Mouse (Mus musculus) T-helper 17 cell (primary cell): ENCODE results near the gene Zgpat.

Experiments
- in situ Hi-C, 2 experiments: fragments of 300-600 bp; cut with MboI, MseI; formaldehyde crosslinking; loops; 1 replicate in 1 of 2; 2 replicates in 1 of 2; pipeline ENCODE4 v1.15.1; 2025; ENCODE audit warnings: high pct_unique_total_duplicates in 2 of 2

Gene Zgpat

DNA sequence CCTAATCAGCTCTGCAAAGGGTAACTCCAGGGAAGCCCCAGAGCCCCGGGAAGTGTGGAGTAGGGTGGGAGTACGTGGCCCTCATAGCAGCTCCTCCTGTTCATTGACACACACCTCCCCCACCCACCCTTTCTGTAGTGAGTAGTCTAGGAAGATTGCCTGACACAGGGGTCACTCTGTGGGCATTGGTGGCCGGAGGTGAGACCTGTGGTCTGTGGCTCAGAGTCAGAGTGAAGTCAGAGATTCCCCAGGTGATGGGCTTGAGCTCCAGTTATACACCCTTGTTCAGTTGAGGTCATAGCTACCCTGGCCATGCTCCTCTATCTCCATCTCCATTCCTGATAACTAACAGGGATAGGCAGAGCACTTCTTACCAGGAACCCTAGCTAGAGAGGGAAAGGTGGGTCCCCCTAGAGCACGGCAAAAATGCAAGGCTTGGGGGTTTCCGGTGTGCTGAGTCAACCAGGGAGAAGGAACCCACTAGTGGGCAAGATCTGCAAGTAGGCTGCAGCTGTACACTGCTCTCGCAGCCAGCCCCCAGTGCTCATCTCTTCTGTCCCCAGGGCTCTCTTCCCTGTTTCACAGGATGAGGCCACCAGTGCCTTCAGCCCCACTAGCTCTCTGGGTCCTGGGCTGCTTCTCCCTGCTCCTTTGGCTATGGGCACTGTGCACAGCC lies 17.0 kb downstream of the Zgpat start:
- in situ Hi-C loops, result loop anchor here in 1 of 2 experiments (5.0 kb wide), 1 partner anchor 201 kb away; the partner anchor contains the start of gene Uckl1

DNA sequence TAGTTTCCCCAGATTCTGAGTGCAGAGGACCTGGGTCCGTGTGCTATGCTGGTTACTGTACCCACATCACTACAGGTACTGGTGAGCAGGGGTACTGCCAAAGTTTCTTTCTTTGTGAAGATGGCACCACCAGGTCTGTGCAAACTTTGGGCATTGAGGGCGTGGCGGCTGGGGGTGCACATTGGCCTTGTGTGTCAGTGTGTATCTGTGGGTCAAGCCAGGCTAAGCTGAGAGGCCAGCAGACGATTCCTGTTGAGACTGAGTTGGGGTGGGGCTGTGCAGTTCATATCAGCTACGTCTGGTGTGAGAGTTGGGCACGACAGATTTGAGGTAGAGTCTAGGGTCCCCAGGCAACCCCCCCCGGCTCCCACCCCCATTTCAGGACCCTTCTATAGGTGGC lies 19.7 kb downstream of the Zgpat start:
- in situ Hi-C loops, result loop anchor here in 1 of 2 experiments (5.0 kb wide), 1 partner anchor 198 kb away; the partner anchor contains the start of gene Uckl1

DNA sequence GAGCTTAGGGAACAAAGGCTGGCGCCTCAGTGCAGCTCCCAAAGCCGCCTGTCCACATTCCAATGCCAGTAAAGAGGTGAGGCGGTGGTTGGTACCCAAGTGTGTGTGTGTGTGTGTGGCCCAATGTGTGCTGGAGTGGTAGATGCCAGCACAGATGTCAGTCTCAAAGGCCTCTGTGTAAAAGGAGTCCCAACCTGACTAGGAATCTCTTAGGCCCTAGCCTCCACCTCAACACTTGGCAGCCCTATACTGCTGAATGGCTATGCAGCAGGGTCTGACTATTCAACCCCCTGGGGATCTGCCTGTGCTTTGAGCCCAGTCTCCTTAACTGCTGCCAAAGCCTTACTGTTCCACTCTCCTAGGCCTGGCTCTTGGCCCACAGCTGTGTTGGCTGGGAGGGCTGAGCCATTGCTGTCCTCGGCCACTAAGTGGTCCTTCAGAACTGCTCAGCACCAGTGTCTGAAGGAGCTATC lies 20.2 kb downstream of the Zgpat start:
- in situ Hi-C loops, result loop anchor here in 1 of 2 experiments (5.0 kb wide), 1 partner anchor 197 kb away; the partner anchor contains the start of gene Uckl1

DNA sequence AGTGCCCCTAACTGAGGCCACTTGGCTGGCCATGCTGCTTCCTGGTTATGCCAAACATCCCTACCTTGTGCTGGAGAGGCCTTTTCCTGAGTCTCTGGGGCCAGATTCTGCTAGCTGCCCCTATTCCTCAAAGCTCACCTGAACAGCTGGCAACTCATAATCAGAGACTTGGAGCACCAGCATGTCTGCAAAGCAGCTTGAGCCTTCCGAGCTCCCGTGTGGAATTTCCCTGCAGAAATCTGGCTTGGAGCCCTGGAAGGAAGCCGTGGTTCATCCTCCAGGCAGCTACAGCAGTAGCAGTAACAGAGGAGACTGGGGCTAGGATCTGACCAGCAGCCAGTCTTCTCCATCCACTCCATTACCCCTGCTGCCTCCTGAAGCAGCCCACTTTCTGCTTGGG lies 21.2 kb downstream of the Zgpat start:
- in situ Hi-C loops, result no loop called here

DNA sequence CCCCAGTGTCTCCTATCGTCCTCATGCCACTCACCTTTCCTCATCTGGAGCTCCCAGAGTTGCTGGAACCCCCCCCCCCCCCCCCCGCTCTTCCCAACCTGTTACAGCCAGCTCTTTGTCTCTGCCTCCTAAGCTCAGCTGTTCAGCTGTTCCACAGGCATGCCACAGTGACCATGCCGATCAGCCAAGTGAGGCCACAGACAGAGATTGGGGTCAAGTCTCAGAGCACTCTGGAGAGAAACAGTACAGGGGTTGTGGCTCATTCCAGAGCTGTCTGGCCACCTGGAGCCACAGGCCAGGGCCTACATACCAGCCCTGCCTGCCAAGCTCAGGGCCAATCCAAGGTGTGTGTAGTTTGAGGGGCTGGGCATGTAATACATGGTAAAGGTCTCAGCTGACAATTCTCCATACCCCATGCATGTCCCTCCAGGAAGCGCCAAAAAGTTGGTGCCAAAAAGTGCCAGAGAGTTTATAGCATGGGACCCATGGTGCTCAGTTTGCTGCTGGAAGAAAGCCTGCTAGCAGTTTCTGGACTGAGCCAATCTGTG lies 22.0 kb downstream of the Zgpat start:
- in situ Hi-C loops, result no loop called here

DNA sequence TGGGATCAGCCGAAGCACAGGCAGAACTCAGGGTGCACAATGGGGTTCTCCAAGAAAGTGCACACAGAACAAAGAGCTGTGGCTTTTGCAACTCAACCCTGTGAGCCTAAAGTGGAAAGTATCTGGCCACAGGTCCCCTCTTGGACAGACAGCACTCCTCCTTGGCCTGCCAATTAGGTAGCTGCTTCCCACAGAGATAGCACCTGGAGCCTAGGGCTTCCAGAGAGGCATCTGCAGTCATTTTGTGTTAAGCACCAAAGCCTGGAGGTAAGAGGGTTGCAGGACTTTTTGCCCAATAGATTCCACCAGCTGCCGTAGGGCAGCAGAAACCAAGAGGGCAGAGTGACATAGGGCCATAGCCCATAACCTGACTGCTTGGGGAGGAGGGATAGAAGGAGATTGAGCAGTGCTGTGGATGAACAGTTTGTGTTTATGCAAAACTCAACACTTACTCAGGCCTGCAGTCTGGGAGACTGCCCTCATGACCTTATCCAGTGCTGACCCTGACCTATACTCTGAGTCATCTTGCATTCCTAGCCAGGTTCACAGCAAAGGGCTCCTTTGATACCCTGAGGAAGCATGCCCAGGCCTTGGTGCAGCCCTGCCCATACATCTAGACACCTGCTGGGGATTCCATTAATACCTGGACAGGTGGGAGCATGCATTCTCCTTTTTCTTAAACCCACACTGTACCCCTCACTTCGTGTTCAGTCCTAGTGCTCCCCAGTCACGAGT lies 25.6 kb downstream of the Zgpat start:
- in situ Hi-C loops, result loop anchor here (5.0 kb wide), 3 partner anchors 57 to 187 kb away; partner anchors contain the start of gene Tpd52l2 (in 2 of the 2)

DNA sequence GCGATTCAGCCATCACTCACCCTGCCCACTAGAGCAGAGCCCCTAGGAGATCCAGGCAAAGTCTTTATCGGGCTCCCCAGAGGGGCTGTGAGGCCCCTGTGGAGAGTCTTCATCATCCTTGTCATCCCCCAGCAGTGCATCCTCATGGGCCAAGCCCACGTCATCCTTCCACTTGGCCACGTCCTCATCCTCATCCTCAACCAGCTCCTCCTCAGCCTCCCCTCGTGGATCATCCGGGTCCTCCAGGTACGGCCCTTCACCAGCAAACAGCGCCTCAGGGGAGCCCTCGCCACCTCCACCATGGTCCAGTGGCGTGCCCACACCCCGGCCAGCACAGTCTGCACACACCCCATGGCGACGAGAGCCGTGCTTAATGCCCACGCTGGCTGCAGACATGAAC lies 26.3 kb downstream of the Zgpat start:
- in situ Hi-C loops, result loop anchor here (5.0 kb wide), 3 partner anchors 56 to 186 kb away; partner anchors contain the start of gene Tpd52l2 (in 2 of the 2)

DNA sequence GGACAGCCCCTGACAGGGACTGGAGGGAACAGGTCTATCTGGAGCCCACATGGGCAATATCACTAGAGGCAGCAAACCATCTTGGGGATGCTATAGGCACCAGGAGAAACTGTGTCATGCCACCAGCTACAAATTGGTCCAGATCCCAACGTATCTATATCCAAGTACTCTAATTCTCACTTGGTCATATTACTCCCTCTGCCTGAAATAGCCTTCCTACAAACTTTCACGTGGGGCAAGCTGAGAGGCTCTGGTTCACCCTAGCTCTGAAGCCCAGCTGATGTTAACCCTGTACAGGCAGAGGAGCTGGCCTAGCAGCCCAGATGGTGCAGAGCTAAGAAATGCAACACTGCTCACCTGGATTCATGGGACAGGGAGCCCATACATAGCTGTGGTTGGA lies 26.8 kb downstream of the Zgpat start:
- in situ Hi-C loops, result loop anchor here (5.0 kb wide), 3 partner anchors 56 to 186 kb away; partner anchors contain the start of gene Tpd52l2 (in 2 of the 2)

DNA sequence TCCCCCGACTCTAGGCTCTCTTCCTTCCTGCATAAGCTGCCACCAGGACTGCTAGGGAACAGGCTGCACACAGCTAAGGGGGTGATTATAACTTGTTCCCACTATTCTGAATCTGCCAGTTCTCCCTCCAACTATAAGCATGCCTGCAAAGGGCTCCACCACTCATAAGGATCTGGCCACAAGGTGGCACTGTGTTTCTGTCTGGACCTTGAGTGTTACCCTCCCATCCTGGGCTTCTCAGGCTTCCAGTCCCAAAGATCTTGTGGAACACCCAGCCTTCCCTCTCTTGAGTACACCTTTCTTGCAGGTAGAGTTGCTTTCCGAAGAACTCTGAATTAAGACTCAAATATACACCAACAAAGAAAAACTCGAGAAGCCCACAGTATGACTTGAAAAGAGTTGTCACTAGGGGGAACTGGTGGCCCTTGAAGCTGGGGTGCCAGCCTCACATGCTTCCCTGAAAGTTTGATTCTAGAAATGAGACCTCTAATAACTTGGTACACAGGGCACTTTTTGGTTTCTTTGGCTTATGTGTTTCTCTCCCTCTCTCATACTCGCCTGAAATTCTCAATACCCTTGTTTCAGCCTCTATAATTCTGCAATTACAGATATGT lies 28.0 kb downstream of the Zgpat start:
- in situ Hi-C loops, result loop anchor here (5.0 kb wide), 3 partner anchors 55 to 185 kb away; partner anchors contain the start of gene Tpd52l2 (in 2 of the 2)

DNA sequence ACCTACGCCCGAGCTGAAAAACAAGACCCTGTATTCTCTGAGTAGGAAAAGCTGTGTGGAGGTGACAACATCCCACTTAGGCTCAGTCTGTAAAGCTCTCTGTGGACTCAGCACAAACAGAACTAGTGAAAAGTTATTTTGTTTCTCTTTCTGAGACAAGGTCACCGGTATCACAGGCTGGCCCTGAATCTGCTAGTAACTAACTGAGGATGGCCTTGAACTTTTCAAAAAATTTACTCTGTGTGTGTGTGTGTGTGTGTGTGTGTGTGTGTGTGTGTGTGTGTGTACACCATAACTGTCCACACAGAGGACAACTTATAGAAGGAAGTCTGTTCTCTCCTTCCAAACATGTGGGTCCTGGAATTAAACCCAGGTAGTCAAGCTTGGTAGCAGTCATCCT lies 29.4 kb downstream of the Zgpat start:
- in situ Hi-C loops, result loop anchor here (5.0 kb wide), 3 partner anchors 53 to 183 kb away; partner anchors contain the start of gene Tpd52l2 (in 2 of the 2)

DNA sequence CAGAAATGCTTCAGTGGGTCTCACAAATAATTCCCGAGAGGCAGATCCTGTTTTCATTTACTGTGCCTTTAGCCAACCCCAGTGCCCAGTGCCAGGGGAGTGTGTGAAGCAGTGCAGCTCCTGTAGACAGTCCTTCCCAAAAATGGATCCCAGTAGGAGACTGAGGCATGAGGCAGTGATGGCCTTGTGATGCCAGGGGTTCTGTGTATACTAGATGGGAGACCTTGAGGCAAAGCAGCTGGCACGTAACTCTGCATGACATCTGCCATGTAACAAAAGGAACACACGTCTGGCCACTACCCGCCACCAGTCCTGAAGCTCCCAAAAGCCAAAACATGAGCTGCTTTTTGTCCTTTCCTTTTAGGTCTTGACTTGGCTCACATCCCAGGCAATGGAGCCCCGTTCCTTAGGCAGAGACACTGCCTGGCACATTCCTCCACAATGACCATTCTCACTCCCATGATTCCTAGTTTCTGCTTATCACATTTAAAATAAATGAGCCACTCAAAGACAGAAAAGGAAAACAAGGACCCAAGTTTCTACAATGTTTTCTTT lies 32.6 kb downstream of the Zgpat start:
- in situ Hi-C loops, result no loop called here

DNA sequence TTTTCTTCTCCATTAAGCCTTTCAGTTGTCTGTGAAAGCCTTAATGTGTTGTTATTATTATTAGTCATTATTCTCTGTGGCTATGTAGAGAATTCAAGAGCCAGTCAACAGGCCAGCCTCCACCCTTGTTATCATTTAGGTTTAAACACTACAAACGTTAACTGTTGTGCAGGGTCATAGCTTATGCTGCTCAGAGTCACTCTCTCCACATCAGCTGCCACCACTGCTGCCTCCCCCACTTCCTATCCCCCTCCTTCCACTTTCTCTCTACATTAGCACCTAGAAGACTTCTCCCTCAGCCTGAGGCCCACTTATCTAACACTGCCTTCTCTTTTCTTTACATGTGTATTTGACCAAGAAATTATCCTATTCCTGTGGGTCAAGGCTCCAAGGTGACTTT lies 36.8 kb downstream of the Zgpat start:
- in situ Hi-C loops, result no loop called here

DNA sequence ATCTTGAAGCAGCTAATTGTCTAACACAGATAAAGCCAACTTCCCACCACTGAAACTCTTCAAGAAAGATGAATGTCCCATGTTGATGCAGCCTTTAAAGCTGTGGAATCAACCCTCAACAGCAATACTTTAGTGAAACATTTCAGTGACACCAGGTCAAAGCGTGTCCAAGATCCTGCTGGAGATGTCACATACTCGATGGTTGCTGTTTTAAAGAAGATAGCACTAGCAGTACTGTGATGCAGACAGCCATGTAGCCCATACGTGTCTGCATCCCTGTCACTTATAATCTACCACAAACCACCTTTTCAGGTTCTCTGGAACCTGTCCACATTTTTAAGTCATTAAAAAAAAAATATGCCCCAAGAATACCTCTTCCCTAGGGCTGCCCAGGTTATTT lies 39.0 kb downstream of the Zgpat start:
- in situ Hi-C loops, result no loop called here

DNA sequence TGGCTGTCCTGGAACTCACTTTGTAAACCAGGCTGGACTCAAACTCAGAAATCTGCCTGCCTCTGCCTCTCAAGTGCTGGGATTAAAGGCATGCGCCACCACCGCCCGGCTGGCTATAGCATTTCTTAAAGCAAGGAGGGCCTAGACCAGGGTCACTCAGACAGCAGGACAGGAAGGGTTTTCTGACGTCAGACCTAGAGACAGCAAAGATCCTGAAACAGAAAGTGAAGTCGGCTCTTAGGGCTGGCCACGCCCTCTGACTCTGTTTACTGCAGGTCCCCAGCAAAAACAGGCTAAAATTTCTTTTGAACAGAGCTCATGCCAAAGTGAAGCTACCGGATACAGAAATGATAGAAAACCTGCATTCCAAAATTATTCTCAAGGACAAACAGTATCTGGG lies 44.9 kb downstream of the Zgpat start:
- in situ Hi-C loops, result loop anchor here in 1 of 2 experiments (5.0 kb wide), 1 partner anchor 83 kb away; the partner anchor contains the start of gene Abhd16b

DNA sequence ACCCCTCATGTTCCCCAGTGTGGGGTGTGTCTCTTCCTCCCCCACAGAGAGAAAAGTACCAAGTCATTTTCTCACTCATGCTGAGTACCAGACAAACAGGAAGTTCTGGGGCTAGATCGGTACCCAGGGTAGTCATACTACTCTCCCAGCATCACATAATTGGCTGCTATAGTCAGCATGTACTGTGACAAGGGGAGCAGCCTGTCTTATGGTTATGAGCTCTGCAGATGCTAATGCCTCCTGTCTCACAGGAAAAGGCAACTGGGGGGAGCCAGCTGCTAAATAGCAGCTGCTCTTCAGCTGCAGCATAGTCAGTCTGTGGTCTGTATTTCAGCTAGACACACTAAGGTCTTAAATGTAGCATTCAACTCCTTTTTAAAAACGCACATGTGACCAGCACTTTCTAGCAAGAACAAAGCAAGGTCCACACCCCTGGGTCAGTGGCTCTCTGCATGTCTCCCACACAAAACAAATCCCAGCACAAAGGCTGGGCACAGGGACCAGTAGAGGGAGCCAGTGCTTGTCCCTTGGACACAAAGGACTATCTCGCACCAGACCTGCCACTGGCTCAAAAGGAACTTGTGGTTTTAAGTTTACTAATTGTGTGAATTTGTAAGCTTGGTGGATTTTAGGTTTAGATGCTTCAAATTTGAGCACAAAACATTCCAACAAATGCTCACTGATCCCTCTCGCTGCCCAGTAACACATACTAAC lies 46.2 kb downstream of the Zgpat start:
- in situ Hi-C loops, result loop anchor here in 1 of 2 experiments (5.0 kb wide), 1 partner anchor 81 kb away; the partner anchor contains the start of gene Abhd16b

DNA sequence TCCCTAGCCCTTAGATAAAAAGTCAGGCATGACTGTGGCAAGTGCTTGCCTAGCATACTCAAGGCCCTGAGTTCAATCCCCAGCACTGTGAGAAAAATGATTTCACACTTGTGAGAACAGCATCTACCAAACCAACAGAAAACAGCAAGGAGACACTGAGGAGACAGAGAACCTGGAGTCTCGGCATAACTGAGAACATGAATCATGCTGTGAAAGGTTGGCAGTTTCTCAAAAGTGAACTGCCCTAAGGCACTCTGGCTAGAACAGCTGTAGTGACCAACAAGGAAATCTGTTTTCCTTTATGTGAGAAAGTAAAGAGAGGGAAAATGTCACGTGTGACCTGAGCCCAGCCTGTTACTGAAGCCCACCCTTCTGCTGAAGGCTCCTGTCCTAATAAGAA lies 48.4 kb downstream of the Zgpat start:
- in situ Hi-C loops, result loop anchor here in 1 of 2 experiments (5.0 kb wide), 1 partner anchor 79 kb away; the partner anchor contains the start of gene Abhd16b

DNA sequence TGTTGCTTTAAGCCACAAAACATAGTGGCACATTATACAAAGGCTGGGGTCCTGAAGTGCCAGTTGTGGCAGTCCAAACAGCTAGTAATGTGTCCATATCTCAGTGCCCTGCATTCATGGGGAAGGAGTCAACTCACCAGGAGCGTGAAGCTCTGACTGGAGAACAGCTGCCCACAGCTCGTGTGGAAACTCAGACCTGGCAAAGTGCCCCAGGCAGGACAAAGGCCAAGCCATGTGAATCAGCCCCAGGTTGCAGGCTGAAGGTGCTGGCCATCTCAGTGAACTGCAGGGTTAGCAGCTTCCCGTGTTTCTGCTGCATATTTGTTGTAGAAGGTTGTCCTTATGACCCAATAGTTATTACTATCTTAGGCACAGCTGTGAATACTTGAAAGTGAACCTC lies 51.2 kb downstream of the Zgpat start:
- in situ Hi-C loops, result no loop called here

DNA sequence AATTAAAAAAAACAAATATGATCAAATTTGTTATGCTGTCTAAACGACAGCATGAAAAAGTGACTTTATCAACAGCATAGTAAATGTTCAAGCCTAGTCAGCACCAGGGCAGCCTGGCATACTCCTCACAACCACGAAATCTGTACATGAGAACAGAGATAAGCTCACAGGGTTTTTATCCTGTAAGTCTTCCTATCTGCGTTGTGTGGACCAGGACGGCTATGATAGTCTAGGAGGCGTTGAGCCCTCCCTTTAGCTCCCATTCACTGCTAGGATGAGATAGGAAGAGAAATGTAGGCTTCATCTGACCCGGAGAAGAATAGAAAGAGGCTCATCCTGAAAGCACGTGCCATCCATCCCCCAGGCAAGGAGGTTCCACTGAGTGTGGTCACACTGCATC lies 54.6 kb downstream of the Zgpat start:
- in situ Hi-C loops, result no loop called here

DNA sequence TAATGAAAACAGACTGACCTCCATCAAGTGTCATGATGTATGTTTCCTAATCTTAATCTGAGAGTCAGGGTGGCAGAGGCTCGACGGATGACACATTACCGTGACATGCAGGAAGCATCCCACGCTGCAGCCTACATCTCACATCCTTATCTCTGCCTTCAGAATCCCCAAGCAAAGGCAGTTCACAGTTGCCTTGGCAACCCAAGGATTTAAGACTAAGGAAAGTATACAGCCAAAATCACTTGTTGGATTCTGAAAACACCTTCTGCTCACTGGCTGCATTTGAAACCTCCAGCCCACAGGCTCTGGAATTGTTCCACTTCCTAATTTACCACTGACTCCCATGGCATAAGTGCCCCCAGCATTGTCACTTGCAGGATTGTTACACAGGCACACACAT lies 55.7 kb downstream of the Zgpat start:
- in situ Hi-C loops, result no loop called here

DNA sequence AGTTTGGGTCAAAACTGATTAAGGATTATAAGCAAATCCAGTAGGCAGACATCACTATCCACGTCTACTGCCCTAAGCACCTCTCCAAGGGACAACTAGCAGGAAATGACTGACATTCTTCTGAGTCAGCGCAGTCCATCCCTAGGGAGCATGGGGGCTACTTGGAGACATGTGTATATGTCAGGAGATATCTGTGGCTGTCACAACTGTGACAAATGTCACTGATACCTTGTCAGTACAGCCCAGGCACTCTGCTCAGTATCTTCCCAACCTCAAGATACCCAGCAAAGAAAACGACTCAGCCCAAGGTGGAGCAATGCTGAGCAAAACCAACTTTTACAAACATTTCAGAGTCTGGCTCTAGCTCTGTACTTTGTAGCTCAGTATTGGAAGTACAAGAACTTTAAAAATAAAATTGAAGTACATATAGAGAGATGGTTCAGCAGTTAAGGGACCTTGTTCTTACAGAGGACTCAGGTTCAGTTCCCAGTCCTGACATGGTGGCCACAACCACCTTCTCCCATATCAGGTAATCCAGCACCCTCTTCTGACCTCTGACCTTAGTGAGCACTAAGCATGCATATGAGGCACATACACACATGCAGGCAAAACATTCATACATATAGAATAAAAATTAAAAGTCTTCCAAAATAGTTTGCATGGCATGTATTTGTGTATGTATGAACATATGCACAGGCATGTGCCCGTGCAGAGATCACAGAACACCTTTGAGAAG lies 56.3 kb downstream of the Zgpat start:
- in situ Hi-C loops, result no loop called here
